Mouse (Mus musculus): ENCODE results near the gene Hist1h3e. TPM values are rescaled to one million over a fixed set of nuclear protein-coding genes. Genes with fewer than 3 reads are reported as not detected.
"Not testable (repeated sequence)": the region's sequence is repeated elsewhere in the genome, so short reads cannot be mapped to it uniquely, and the experiment has no call there.

Gene Hist1h3e
- polyA plus RNA-seq, 1 experiment = 2.8 TPM

DNA sequence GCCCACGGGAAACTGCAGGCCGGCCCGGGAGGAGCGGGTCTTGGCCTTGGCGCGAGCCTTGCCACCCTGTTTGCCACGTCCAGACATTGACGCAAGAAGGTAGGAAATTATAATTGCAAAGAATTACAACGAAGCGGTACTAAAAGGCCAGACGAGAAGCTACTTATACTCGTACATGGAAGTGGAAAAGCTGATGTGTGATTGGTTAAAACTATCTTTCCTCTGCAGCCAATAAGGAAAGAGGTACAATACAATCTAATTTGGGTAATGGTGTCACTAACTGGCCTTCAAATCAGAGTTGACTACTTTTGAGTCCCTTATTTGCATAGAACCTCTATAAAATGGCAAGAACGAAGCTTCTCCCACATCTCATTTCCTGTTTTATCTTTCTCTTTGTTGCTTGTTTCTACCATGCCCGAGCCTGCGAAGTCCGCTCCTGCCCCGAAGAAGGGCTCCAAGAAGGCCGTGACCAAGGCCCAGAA is 8.9 kb upstream of the Hist1h3e start, which contains the start of the genes Hist1h2ae and Hist1h2bg:
Gene Hist1h2ae, minus strand, starts transcription at position 199 of the 482 bp plus-strand sequence.
Gene Hist1h2bg, plus strand, starts transcription at position 375 of the 482 bp plus-strand sequence.
- TF ChIP-seq POLR2A (IDR thresholded peaks at IDR 0.05; ENCODE audit: control insufficient read depth, low read depth, low read length) (no peak), CTCF (IDR thresholded peaks at IDR 0.05; ENCODE audit: control insufficient read depth, insufficient read depth, insufficient replicate concordance, low read depth, low read length) (no peak)
- Histone ChIP-seq H3K27ac (ENCODE audit: control insufficient read depth, insufficient read depth, low read depth, low read length) (peak within 1 kb of the TSS; percentile 62; the same call in 1 of the 2 replicates), H3K4me1 (ENCODE audit: control insufficient read depth, insufficient read depth, low read length) (peaks cover 4% of the 10 kb centered on the region), H3K4me3 (ENCODE audit: control insufficient read depth, low read depth, low read length) (peak within 1 kb of the TSS; percentile 44), H3K27me3 (ENCODE audit: control insufficient read depth, insufficient read depth, low read length) (no peaks in the 10 kb centered on the region), H3K36me3 (ENCODE audit: control insufficient read depth, insufficient read depth, low read length) (no peaks in the 10 kb centered on the region)

DNA sequence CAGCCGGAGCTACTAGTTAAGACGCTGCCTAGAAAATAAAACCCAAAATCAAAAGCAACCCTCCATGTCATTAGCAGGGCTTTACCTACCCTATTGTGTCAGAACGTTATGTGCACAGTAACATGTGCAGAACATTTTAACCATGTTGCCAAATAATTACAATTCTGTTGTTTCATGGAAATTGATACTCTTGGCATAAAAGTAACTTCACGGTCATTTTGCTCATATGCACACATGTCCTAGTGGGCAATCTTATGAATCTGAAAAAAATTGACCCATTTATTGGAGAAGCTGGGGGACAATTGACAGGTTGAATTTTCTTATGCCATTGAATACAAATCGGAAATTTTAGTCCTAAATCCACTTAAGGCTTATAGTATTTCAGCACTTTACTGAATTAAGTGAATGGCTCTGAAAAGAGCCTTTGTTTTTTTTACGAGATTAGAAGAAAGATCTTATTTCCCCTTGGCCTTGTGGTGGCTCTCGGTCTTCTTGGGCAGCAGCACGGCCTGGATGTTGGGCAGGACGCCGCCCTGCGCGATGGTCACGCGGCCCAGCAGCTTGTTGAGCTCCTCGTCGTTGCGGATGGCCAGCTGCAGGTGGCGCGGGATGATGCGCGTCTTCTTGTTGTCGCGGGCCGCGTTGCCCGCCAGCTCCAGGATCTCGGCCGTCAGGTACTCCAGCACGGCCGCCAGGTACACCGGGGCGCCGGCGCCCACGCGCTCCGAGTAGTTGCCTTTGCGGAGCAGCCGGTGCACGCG is 8.3 kb upstream of the Hist1h3e start:
- peak overlapping the region; percentile 62; the same call in 1 of the 2 replicates for H3K27ac ChIP-seq (ENCODE audit: control insufficient read depth, insufficient read depth, low read depth, low read length)

DNA sequence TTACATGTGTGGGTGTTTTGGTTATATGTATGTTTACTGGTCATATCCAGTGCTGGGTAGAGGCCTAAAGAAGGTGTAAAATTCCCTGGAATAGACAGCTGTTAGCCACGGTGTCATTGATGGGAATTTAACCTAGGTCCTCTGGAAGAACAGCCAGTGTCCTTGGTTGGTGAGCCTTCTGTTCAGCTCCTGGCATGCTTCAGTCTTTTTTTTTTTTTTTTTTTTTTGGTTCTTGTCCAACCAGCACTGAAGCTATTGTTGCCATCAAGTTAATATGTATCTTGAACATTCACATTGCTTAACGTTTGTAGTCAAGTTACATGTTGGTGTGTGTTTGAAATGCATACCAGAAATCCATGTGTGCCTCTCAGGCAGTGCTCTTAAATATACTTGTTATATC is 2.3 kb upstream of the Hist1h3e start:
- no peaks in the 10 kb centered on the region for H3K36me3 ChIP-seq (ENCODE audit: control insufficient read depth, insufficient read depth, low read length)
- peaks cover 4% of the 10 kb centered on the region for H3K4me1 ChIP-seq (ENCODE audit: control insufficient read depth, insufficient read depth, low read length)
- TF ChIP-seq POLR2A (IDR thresholded peaks at IDR 0.05; ENCODE audit: control insufficient read depth, low read depth, low read length) (no peak), CTCF (IDR thresholded peaks at IDR 0.05; ENCODE audit: control insufficient read depth, insufficient read depth, insufficient replicate concordance, low read depth, low read length) (no peak)
- H3K27me3 ChIP-seq (ENCODE audit: control insufficient read depth, insufficient read depth, low read length) = no peaks in the 10 kb centered on the region
- H3K4me3 ChIP-seq (ENCODE audit: control insufficient read depth, low read depth, low read length) = no peak overlapping the region
- no peak overlapping the region for H3K27ac ChIP-seq (ENCODE audit: control insufficient read depth, insufficient read depth, low read depth, low read length)

More for the DNA sequence above, 8.3 kb upstream of the Hist1h3e start:
- H3K27me3 ChIP-seq (ENCODE audit: control insufficient read depth, insufficient read depth, low read length); H3K36me3 ChIP-seq (ENCODE audit: control insufficient read depth, insufficient read depth, low read length); H3K4me1 ChIP-seq (ENCODE audit: control insufficient read depth, insufficient read depth, low read length): not testable (repeated sequence)
- peak overlapping the region; percentile 44 for H3K4me3 ChIP-seq (ENCODE audit: control insufficient read depth, low read depth, low read length)

DNA sequence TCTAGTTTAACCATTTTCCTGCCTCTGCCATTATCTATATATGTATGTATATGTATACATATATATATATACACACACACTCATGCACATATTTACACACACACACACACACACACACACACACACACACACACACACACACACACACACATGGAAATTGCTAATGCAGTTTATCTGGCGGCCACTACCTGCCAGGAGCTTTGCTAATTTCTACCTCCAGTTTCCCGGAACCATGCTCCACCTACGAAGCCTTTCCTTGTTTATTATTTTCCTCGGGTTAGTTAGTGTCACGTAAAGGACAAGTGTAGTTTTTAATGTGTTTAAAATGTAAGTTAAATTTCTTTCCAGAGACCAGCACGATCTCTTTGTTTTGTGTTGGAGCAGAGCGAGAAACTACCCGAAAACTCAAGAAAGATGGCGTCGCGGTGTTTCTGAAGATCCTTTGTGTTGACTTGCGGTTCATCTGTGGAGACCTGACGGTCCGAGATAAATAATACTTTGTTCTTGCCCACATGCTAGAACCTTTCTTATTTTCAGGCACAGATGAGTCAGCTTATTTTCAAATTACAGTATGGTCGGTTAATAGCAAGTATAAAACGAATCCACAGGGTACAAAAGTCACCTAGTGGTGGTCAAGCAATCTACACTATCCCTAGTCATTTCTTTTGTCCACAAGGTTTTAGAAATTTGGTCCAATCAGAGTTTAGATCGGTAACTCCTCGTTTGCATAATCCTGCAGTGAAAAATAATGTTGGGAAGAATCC is 712 bp upstream of the Hist1h3e start:
- H3K4me3 ChIP-seq (ENCODE audit: control insufficient read depth, low read depth, low read length) = peak overlapping the region; percentile 34; the same call in 1 of the 2 replicates
- H3K4me1 ChIP-seq (ENCODE audit: control insufficient read depth, insufficient read depth, low read length) = peaks cover 4% of the 10 kb centered on the region
- no peaks in the 10 kb centered on the region for H3K27me3 ChIP-seq (ENCODE audit: control insufficient read depth, insufficient read depth, low read length)
- H3K36me3 ChIP-seq (ENCODE audit: control insufficient read depth, insufficient read depth, low read length) = no peaks in the 10 kb centered on the region
- H3K27ac ChIP-seq (ENCODE audit: control insufficient read depth, insufficient read depth, low read depth, low read length) = peak overlapping the region; percentile 75
- no peak for TF ChIP-seq CTCF (IDR thresholded peaks at IDR 0.05; ENCODE audit: control insufficient read depth, insufficient read depth, insufficient replicate concordance, low read depth, low read length)
- TF ChIP-seq POLR2A (IDR thresholded peaks at IDR 0.05; ENCODE audit: control insufficient read depth, low read depth, low read length) = no peak

DNA sequence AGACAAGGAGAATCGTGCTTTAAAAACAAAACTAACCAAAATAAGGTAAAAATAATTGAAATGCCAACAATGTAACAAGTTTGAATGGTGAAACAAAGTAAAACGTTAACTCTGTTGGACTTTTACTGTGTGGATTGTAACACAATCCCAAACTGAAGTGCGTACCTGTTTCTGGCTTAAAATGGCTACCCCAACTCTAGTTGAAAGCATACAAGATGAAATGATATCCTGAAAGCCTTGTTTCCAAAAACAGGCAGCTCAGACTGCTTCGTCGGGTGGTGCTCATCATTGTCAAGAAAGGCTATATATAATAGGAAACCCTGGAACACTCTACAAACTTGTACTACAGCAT is 662 bp downstream of the Hist1h3e start:
- H3K27me3 ChIP-seq (ENCODE audit: control insufficient read depth, insufficient read depth, low read length); H3K4me1 ChIP-seq (ENCODE audit: control insufficient read depth, insufficient read depth, low read length); H3K4me3 ChIP-seq (ENCODE audit: control insufficient read depth, low read depth, low read length); H3K27ac ChIP-seq (ENCODE audit: control insufficient read depth, insufficient read depth, low read depth, low read length); H3K36me3 ChIP-seq (ENCODE audit: control insufficient read depth, insufficient read depth, low read length): not testable (repeated sequence)

DNA sequence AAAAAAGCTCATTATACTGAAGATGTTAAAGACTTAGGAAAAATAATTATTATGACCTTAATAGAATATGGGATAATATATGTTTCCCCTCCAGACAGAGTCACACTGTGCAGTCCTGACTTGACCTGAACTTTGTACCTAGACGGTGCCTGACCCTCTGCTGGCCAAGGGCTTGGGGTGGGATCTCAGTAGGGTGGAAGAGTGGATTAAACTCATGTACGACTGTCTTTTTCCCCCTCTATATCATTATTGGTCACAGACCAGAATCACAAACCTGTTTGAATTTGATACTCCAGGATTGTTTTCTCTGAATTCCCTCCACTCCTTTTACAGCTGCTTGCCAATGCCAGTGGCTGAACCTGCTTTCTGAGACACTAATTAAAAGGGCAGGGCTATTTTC is 1.5 kb downstream of the Hist1h3e start:
- not testable (repeated sequence) for H3K4me1 ChIP-seq (ENCODE audit: control insufficient read depth, insufficient read depth, low read length); H3K27me3 ChIP-seq (ENCODE audit: control insufficient read depth, insufficient read depth, low read length); H3K36me3 ChIP-seq (ENCODE audit: control insufficient read depth, insufficient read depth, low read length); H3K27ac ChIP-seq (ENCODE audit: control insufficient read depth, insufficient read depth, low read depth, low read length); H3K4me3 ChIP-seq (ENCODE audit: control insufficient read depth, low read depth, low read length)

DNA sequence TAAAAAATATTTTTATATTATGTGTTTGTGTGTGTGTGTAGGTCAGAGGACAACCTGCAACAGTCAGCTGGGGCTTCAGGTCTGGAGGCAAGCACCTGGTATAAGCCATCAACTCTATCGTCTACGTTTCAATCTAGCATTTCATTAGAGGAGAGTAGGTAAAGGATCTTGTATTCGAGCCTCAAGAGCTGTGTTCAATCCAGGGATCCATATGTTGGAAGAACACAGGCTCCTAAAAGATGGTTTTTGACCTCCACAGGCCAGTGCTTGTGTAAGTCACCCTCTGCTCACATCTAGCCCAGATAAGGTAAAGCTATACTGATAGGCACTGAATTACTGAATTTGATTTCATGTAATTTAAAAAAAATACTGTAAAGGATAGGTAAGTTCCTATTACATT is 5.3 kb downstream of the Hist1h3e start:
- Histone ChIP-seq H3K4me3 (ENCODE audit: control insufficient read depth, low read depth, low read length) (no peak overlapping the region; the same call in 1 of the 2 replicates), H3K4me1 (ENCODE audit: control insufficient read depth, insufficient read depth, low read length) (no peaks in the 10 kb centered on the region; the same call in 1 of the 2 replicates), H3K27ac (ENCODE audit: control insufficient read depth, insufficient read depth, low read depth, low read length) (no peak overlapping the region), H3K36me3 (ENCODE audit: control insufficient read depth, insufficient read depth, low read length) (no peaks in the 10 kb centered on the region), H3K27me3 (ENCODE audit: control insufficient read depth, insufficient read depth, low read length) (no peaks in the 10 kb centered on the region)
- TF ChIP-seq CTCF (IDR thresholded peaks at IDR 0.05; ENCODE audit: control insufficient read depth, insufficient read depth, insufficient replicate concordance, low read depth, low read length) (no peak), POLR2A (IDR thresholded peaks at IDR 0.05; ENCODE audit: control insufficient read depth, low read depth, low read length) (no peak)

All from testis, adult 2 months (tissue).